Mouse (Mus musculus) midbrain, embryonic 16.5 days (tissue): Measurements from ENCODE around the gene Tm6sf1. TPM values are rescaled to one million over a fixed set of nuclear protein-coding genes. Genes with fewer than 3 reads are reported as not detected.

Experiments used
- ATAC-seq: fragments of 200-750 bp; cut with Nextera tagmentation; 2 replicates; pipeline ENCODE4 v1.8.0; 2017; ENCODE audit warnings: moderate TSS enrichment
- H3K27ac ChIP-seq: fragments of 300-500 bp; sonication (generic); 2 replicates; pipeline ENCODE4 v1.5.1; 2014; ENCODE audit warnings: mild to moderate bottlenecking, low read length, mixed read lengths
- H3K27me3 ChIP-seq: fragments of 300-500 bp; sonication (generic); 2 replicates; pipeline ENCODE4 v1.6.1; 2014; ENCODE audit warnings: low read depth, low read length, mixed read lengths; ENCODE audit not compliant: control insufficient read depth, insufficient read depth
- H3K36me3 ChIP-seq: fragments of 300-500 bp; sonication (generic); 2 replicates; pipeline ENCODE4 v1.6.1; 2014; ENCODE audit warnings: mild to moderate bottlenecking, low read length, moderate library complexity, mixed read lengths; ENCODE audit not compliant: control insufficient read depth, insufficient read depth
- H3K4me1 ChIP-seq: fragments of 300-500 bp; sonication (generic); 2 replicates; pipeline ENCODE4 v1.6.1; 2014; ENCODE audit warnings: mild to moderate bottlenecking, low read length, mixed read lengths; ENCODE audit not compliant: control insufficient read depth, insufficient read depth
- H3K4me2 ChIP-seq: fragments of 300-500 bp; sonication (generic); 2 replicates; pipeline ENCODE4 v1.6.1; 2014; ENCODE audit warnings: mild to moderate bottlenecking, low read length, mixed read lengths
- H3K4me3 ChIP-seq: fragments of 300-500 bp; sonication (generic); 2 replicates; pipeline ENCODE4 v1.5.1; 2014; ENCODE audit warnings: low read depth, mild to moderate bottlenecking, low read length, moderate library complexity, mixed read lengths
- H3K9ac ChIP-seq: fragments of 300-500 bp; sonication (generic); 2 replicates; pipeline ENCODE4 v1.6.1; 2014; ENCODE audit warnings: low read depth, low read length, mixed read lengths
- H3K9me3 ChIP-seq: fragments of 300-500 bp; sonication (generic); replicated peaks from 2 replicates; pipeline ENCODE4 v1.6.1; 2014; ENCODE audit warnings: mild to moderate bottlenecking, low read length, mixed read lengths; ENCODE audit not compliant: control insufficient read depth, poor library complexity, severe bottlenecking
- WGBS: fragments of 180-500 bp; shearing (Covaris S2); extraction: QIAGEN DNeasy Blood & Tissue Kit; methylation state at CpG from one replicate; pipeline ENCODE4 v1.1.7; 2014; 5-methylcytosine and 5-hydroxymethylcytosine counted together
- polyA plus RNA-seq: library from polyadenylated mRNA; unstranded; fragments of >200 nt; fragmentation: Nextera tagmentation; extraction: Ambion mirVana; gene quantifications from 2 replicates; pipeline ENCODE4 v1.2.1, GENCODE M21; 2015

The Tm6sf1 gene
- polyA plus RNA-seq, 1 experiment from 2014 or later, result 8.7 TPM

- Histone ChIP-seq H3K4me3 (no peak overlapping the region), H3K9ac (no peak overlapping the region), H3K4me1 (no peaks in the 10 kb centered on the region), H3K27ac (no peak overlapping the region), H3K27me3 (no peaks in the 10 kb centered on the region), H3K36me3 (0 out of 2 replicates have a peak, but pooled peaks cover 4% of the 10 kb centered on the region), H3K9me3 (no peaks in the 10 kb centered on the region), H3K4me2 (no peak overlapping the region)
- WGBS, result 62% methylated on average over 4 of the region's 4 CpGs
- ATAC-seq, result no peak
These were observed 26.3 kb downstream of the Tm6sf1 start for GRCm38 (mm10) chr7:81885128-81885527.

GRCm38 (mm10) chr7:81899361-81899760 is 40.6 kb downstream of the Tm6sf1 start:
- no peak overlapping the region for H3K9ac ChIP-seq
- no peaks in the 10 kb centered on the region for H3K9me3 ChIP-seq
- H3K36me3 ChIP-seq, result peaks cover 5% of the 10 kb centered on the region; the same call in 1 of the 2 replicates
- H3K4me1 ChIP-seq, result no peaks in the 10 kb centered on the region
- H3K4me2 ChIP-seq, result no peak overlapping the region
- no peak overlapping the region for H3K27ac ChIP-seq
- no peaks in the 10 kb centered on the region for H3K27me3 ChIP-seq
- 84% methylated on average over 11 of the region's 11 CpGs for WGBS
- no peak for ATAC-seq
- no peak overlapping the region for H3K4me3 ChIP-seq

- H3K4me3 ChIP-seq, result no peak overlapping the region
- H3K27me3 ChIP-seq, result no peaks in the 10 kb centered on the region
- no peak overlapping the region for H3K27ac ChIP-seq
- H3K4me2 ChIP-seq, result no peak overlapping the region
- H3K9ac ChIP-seq, result no peak overlapping the region
- H3K9me3 ChIP-seq, result no peaks in the 10 kb centered on the region
- H3K4me1 ChIP-seq, result no peaks in the 10 kb centered on the region
- WGBS, result 68% methylated on average over 4 of the region's 4 CpGs
- H3K36me3 ChIP-seq, result no peaks in the 10 kb centered on the region
- ATAC-seq, result no peak
These were observed 45.3 kb downstream of the Tm6sf1 start for GRCm38 (mm10) chr7:81904094-81904493.

DNA sequence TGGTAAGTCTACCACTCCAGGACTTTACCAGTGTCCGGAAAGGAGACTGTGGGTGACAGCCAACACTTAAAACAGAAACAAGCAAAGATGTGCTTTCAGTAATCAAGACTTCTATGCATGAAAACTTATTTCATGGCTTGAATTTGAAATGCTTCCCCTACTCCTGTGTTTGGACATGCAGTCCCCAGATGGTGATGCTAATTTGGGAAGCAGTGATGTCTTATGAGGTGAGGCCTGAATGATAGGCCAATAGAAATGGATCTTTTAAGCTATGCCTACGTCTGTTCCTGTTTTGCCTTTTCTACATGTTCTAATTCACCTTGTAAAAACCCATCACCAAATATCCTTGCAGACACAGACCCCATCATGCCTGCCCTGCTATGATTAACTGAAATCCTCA is 46.1 kb downstream of the Tm6sf1 start:
- no peaks in the 10 kb centered on the region for H3K4me1 ChIP-seq
- ATAC-seq, result no peak
- no peak overlapping the region for H3K4me2 ChIP-seq
- H3K27ac ChIP-seq, result no peak overlapping the region
- H3K27me3 ChIP-seq, result no peaks in the 10 kb centered on the region
- 89% methylated on average over 2 of the region's 2 CpGs for WGBS
- H3K9ac ChIP-seq, result no peak overlapping the region
- no peak overlapping the region for H3K4me3 ChIP-seq
- no peaks in the 10 kb centered on the region for H3K36me3 ChIP-seq
- H3K9me3 ChIP-seq, result no peaks in the 10 kb centered on the region

GRCm38 (mm10) chr7:81918316-81918715 is 59.5 kb downstream of the Tm6sf1 start:
- Histone ChIP-seq H3K36me3 (no peaks in the 10 kb centered on the region), H3K4me1 (no peaks in the 10 kb centered on the region), H3K9ac (no peak overlapping the region), H3K9me3 (no peaks in the 10 kb centered on the region), H3K27me3 (no peaks in the 10 kb centered on the region), H3K4me2 (no peak overlapping the region), H3K4me3 (no peak overlapping the region), H3K27ac (no peak overlapping the region)
- WGBS, result 77% methylated on average over 5 of the region's 5 CpGs
- ATAC-seq, result no peak

- Histone ChIP-seq H3K4me2 (no peak overlapping the region), H3K9ac (no peak overlapping the region), H3K36me3 (no peaks in the 10 kb centered on the region), H3K4me1 (no peaks in the 10 kb centered on the region), H3K27ac (no peak overlapping the region), H3K9me3 (no peaks in the 10 kb centered on the region), H3K4me3 (no peak overlapping the region), H3K27me3 (no peaks in the 10 kb centered on the region)
- ATAC-seq, result no peak
- 83% methylated on average over 4 of the region's 4 CpGs for WGBS
These were observed 61.5 kb downstream of the Tm6sf1 start for GRCm38 (mm10) chr7:81920314-81920713.

DNA sequence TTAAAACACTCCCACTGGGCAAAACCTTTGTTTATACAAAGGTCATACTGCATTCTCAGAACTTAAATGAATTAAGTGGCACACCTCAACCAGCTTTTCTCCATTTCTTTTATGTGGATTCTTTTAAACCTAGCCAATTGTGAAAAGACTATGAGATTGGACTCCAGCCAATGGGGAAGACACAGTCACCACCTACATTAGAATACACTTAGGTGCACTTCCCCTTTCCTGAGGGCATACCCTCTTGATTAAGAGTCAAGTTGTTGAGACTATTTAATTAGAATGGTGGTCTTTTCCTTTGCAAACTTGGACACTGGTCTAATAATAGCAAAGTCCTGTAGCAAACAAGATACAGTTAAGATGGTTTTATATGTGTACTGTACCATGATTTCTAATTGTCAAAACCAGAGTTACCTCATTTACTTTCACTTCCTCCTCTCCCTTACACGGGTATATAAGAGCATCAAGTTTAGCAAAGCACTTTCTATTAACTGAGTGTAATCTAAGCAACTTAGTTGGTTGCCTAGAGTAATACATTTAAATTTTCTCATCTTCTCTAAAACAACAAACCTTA is 62.7 kb downstream of the Tm6sf1 start:
- ATAC-seq, result no peak
- 87% methylated on average over 1 of the region's 1 CpGs for WGBS

DNA sequence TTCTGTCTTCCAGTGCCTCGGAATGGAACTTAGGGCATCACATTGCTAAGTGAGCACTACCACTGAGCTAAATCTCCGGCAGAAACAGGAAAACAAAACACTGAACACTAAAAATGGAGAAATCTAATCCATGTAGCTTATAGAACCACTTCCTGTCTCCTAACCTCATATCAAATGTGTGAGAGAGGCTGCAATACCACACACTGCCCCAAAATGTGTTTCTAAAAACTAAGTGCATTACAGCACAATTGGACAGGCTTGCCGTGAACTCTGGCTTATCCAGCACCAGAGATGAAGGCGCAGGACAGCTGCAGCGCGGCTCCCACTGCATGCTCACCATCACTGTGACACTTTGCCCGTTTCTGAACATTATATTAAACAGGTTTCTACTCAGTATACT is 70.2 kb downstream of the Tm6sf1 start:
- H3K27ac ChIP-seq, result no peak overlapping the region
- H3K4me2 ChIP-seq, result no peak overlapping the region
- H3K27me3 ChIP-seq, result no peaks in the 10 kb centered on the region
- H3K4me3 ChIP-seq, result no peak overlapping the region
- peaks cover 31% of the 10 kb centered on the region for H3K4me1 ChIP-seq
- ATAC-seq, result no peak
- no peak overlapping the region for H3K9ac ChIP-seq
- no peaks in the 10 kb centered on the region for H3K9me3 ChIP-seq
- WGBS, result 77% methylated on average over 7 of the region's 7 CpGs
- no peaks in the 10 kb centered on the region for H3K36me3 ChIP-seq

More for the DNA sequence above, 62.7 kb downstream of the Tm6sf1 start:
- no peaks in the 10 kb centered on the region for H3K36me3 ChIP-seq
- no peak overlapping the region for H3K4me2 ChIP-seq
- no peaks in the 10 kb centered on the region for H3K27me3 ChIP-seq
- no peak overlapping the region for H3K9ac ChIP-seq
- H3K27ac ChIP-seq, result no peak overlapping the region
- H3K4me3 ChIP-seq, result no peak overlapping the region
- H3K4me1 ChIP-seq, result no peaks in the 10 kb centered on the region
- H3K9me3 ChIP-seq, result no peaks in the 10 kb centered on the region

DNA sequence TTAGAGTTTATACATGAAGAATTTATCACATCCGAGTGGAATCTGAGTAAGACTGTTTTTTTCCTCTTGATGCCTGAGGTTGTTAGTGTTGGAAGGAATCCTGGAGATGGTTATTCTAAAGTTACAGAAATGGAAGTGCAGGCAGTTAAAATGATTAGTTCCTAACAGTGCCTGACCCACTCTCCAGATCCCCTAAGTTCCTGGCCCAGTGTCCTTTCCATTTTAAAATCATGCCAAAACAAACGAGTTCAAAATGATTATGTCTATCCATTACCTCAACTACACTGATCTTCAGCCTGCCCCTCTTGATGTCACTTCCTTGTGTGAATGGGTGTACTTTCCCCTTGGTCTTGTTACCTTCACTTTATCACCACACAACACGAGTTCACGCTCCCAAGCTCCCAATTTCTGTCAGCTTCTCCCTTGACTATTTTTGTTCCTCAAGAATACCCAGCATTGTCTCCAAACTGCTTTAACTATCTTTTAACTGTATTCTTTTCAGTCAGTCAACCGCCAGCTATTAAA is 73.8 kb downstream of the Tm6sf1 start:
- Histone ChIP-seq H3K4me1 (peaks cover 38% of the 10 kb centered on the region), H3K36me3 (no peaks in the 10 kb centered on the region), H3K9ac (peak overlapping the region; percentile 99), H3K27me3 (no peaks in the 10 kb centered on the region), H3K4me3 (peak overlapping the region; percentile 93), H3K27ac (peak overlapping the region; percentile 96), H3K9me3 (no peaks in the 10 kb centered on the region), H3K4me2 (peak overlapping the region; percentile 84)
- no peak for ATAC-seq
- WGBS, result 24% methylated on average over 5 of the region's 5 CpGs
